Mouse (Mus musculus): ENCODE results near the gene Olfr91. TPM values are rescaled to one million over a fixed set of nuclear protein-coding genes. Genes with fewer than 3 reads are reported as not detected.
A peak's percentile ranks its signal among the peaks of the same experiment; 100 is the strongest.

Olfr91 gene
- polyA plus RNA-seq, 1 experiment = not detected

GRCm38 (mm10) chr17:37051745-37052144 is 46.3 kb downstream of the Olfr91 start:
- 22% methylated on average over 4 of the region's 4 CpGs for WGBS
- H3K27ac ChIP-seq (ENCODE audit: control insufficient read depth, insufficient read depth, low read depth, low read length, poor library complexity) = no peak overlapping the region
- no peak overlapping the region for H3K4me3 ChIP-seq (replicated peaks; ENCODE audit: control insufficient read depth, low read depth, low read length)
- H3K4me1 ChIP-seq (ENCODE audit: control insufficient read depth, insufficient read depth, low read length) = no peaks in the 10 kb centered on the region; the same call in 1 of the 2 replicates
- no peak for TF ChIP-seq CTCF (IDR thresholded peaks at IDR 0.05; ENCODE audit: control insufficient read depth, insufficient read depth, low read length)
- TF ChIP-seq POLR2A (IDR thresholded peaks at IDR 0.05; ENCODE audit: borderline replicate concordance, control insufficient read depth, low read depth, low read length) = no peak

- Histone ChIP-seq H3K4me3 (replicated peaks; ENCODE audit: control insufficient read depth, low read depth, low read length) (peak overlapping the region; percentile 48), H3K4me1 (ENCODE audit: control insufficient read depth, insufficient read depth, low read length) (no peaks in the 10 kb centered on the region; the same call in 1 of the 2 replicates), H3K27ac (ENCODE audit: control insufficient read depth, insufficient read depth, low read depth, low read length, poor library complexity) (no peak overlapping the region)
- no peak for TF ChIP-seq CTCF (IDR thresholded peaks at IDR 0.05; ENCODE audit: control insufficient read depth, insufficient read depth, low read length)
- no peak for TF ChIP-seq POLR2A (IDR thresholded peaks at IDR 0.05; ENCODE audit: borderline replicate concordance, control insufficient read depth, low read depth, low read length)
- WGBS = 24% methylated on average over 27 of the region's 27 CpGs
Observed at GRCm38 (mm10) chr17:37050876-37051275, 47.2 kb downstream of the Olfr91 start.

GRCm38 (mm10) chr17:37050399-37050798 is 47.7 kb downstream of the Olfr91 start:
- Histone ChIP-seq H3K4me3 (replicated peaks; ENCODE audit: control insufficient read depth, low read depth, low read length) (peak overlapping the region; percentile 13), H3K27ac (ENCODE audit: control insufficient read depth, insufficient read depth, low read depth, low read length, poor library complexity) (no peak overlapping the region), H3K4me1 (ENCODE audit: control insufficient read depth, insufficient read depth, low read length) (no peaks in the 10 kb centered on the region; the same call in 1 of the 2 replicates)
- TF ChIP-seq CTCF (IDR thresholded peaks at IDR 0.05; ENCODE audit: control insufficient read depth, insufficient read depth, low read length) (no peak), POLR2A (IDR thresholded peaks at IDR 0.05; ENCODE audit: borderline replicate concordance, control insufficient read depth, low read depth, low read length) (no peak)
- 1% methylated on average over 21 of the region's 22 CpGs for WGBS

GRCm38 (mm10) chr17:37049570-37050310 is 48.3 kb downstream of the Olfr91 start:
- no peak overlapping the region for H3K27ac ChIP-seq (ENCODE audit: control insufficient read depth, insufficient read depth, low read depth, low read length, poor library complexity)
- 17% methylated on average over 39 of the region's 39 CpGs for WGBS
- no peak overlapping the region for H3K4me3 ChIP-seq (replicated peaks; ENCODE audit: control insufficient read depth, low read depth, low read length)
- no peaks in the 10 kb centered on the region; the same call in 1 of the 2 replicates for H3K4me1 ChIP-seq (ENCODE audit: control insufficient read depth, insufficient read depth, low read length)
- TF ChIP-seq POLR2A (IDR thresholded peaks at IDR 0.05; ENCODE audit: borderline replicate concordance, control insufficient read depth, low read depth, low read length) (no peak), CTCF (IDR thresholded peaks at IDR 0.05; ENCODE audit: control insufficient read depth, insufficient read depth, low read length) (peak; percentile 37; the same call in 1 of the 2 replicates)

- Histone ChIP-seq H3K4me1 (ENCODE audit: control insufficient read depth, insufficient read depth, low read length) (no peaks in the 10 kb centered on the region; the same call in 1 of the 2 replicates), H3K4me3 (replicated peaks; ENCODE audit: control insufficient read depth, low read depth, low read length) (no peak overlapping the region), H3K27ac (ENCODE audit: control insufficient read depth, insufficient read depth, low read depth, low read length, poor library complexity) (no peak overlapping the region)
- WGBS = 85% methylated on average over 7 of the region's 7 CpGs
- no peak for TF ChIP-seq POLR2A (IDR thresholded peaks at IDR 0.05; ENCODE audit: borderline replicate concordance, control insufficient read depth, low read depth, low read length)
- no peak for TF ChIP-seq CTCF (IDR thresholded peaks at IDR 0.05; ENCODE audit: control insufficient read depth, insufficient read depth, low read length)
Observed at GRCm38 (mm10) chr17:37048383-37048782, 49.7 kb downstream of the Olfr91 start.

GRCm38 (mm10) chr17:37047981-37048380 is 50.1 kb downstream of the Olfr91 start:
- Histone ChIP-seq H3K27ac (ENCODE audit: control insufficient read depth, insufficient read depth, low read depth, low read length, poor library complexity) (no peak overlapping the region), H3K4me3 (replicated peaks; ENCODE audit: control insufficient read depth, low read depth, low read length) (no peak overlapping the region), H3K4me1 (ENCODE audit: control insufficient read depth, insufficient read depth, low read length) (no peaks in the 10 kb centered on the region; the same call in 1 of the 2 replicates)
- TF ChIP-seq CTCF (IDR thresholded peaks at IDR 0.05; ENCODE audit: control insufficient read depth, insufficient read depth, low read length) = no peak
- no peak for TF ChIP-seq POLR2A (IDR thresholded peaks at IDR 0.05; ENCODE audit: borderline replicate concordance, control insufficient read depth, low read depth, low read length)
- 40% methylated on average over 3 of the region's 3 CpGs for WGBS

- Histone ChIP-seq H3K4me1 (ENCODE audit: control insufficient read depth, insufficient read depth, low read length) (no peaks in the 10 kb centered on the region; the same call in 1 of the 2 replicates), H3K4me3 (replicated peaks; ENCODE audit: control insufficient read depth, low read depth, low read length) (no peak overlapping the region), H3K27ac (ENCODE audit: control insufficient read depth, insufficient read depth, low read depth, low read length, poor library complexity) (no peak overlapping the region)
- TF ChIP-seq POLR2A (IDR thresholded peaks at IDR 0.05; ENCODE audit: borderline replicate concordance, control insufficient read depth, low read depth, low read length) (no peak), CTCF (IDR thresholded peaks at IDR 0.05; ENCODE audit: control insufficient read depth, insufficient read depth, low read length) (no peak)
- WGBS = 87% methylated on average over 19 of the region's 19 CpGs
Observed at GRCm38 (mm10) chr17:37047332-37047976, 50.6 kb downstream of the Olfr91 start.

All from bone marrow, adult 2 months (tissue).